Mouse (Mus musculus): ENCODE results near the gene Nabp2.

The Nabp2 gene

DNA sequence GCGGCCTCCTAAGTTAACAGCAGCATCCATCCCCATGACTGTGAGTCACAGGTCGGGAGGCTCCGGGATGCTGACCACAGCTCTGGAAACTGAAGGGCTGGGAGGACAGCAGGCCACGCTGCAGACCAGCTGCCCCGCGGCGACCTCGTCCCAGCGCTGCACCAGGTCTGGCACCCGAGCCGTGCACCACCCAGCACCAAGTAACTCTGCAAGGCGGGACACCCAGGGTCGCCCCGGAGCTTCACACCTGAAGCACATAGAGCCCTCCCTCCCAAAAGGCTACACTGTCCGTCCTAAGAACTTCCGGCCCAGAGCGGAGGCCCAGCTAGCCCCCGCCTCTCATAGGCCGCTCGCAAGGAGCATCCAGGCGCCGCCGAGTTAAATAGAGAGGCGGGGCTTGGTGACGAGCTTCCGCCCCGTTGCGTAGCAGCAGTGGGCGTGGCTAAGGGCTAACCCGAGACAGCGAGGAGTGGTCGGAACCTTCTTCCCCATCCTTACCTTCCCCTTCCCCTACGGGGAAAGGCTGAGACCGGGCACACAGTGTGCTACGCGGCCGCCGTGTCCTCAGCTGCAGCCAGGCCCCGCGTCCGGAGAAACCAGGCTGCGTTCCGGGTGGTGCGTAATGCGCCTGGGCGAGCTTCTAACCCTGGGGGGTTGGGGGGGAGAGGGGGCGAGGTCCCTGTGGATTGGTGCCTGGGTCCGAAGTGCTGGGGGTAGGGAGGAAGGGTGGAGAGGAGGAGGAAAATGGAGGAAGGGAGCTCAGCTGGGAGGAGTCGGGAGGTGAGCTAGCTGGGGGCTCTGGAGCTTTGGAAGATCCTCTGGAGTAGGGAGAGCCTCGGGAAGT, at the start of gene Nabp2, which contains the start of gene Rnf41:
Gene Nabp2 (minus strand): TSS at position 282 of the 844 bp plus-strand sequence.
Gene Rnf41 (plus strand): TSS at position 447 of the 844 bp plus-strand sequence.
- DNase-seq (ENCODE audit: low spot score in 2 of 2): peak; percentile 97 to 98

DNA sequence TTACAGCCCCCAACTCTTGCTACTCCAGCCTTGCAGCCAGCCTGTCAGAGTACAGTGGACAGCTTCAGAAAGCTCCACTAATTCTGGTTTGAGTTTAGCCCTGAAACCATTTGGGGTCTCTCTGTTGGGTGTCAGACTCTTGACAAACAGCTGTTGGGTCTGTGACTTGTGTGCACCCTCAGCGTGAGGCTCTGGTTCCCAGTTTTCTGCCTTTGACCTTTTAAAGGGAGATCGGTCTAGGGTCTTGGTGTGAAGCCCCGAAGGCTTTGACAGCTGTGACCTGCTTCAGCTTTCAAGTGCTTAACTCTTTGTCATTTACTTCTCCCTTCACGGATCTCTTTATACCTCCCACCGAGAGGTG, 49.0 kb upstream of the Nabp2 start:
- DNase-seq (ENCODE audit: low spot score in 2 of 2): no peak

DNA sequence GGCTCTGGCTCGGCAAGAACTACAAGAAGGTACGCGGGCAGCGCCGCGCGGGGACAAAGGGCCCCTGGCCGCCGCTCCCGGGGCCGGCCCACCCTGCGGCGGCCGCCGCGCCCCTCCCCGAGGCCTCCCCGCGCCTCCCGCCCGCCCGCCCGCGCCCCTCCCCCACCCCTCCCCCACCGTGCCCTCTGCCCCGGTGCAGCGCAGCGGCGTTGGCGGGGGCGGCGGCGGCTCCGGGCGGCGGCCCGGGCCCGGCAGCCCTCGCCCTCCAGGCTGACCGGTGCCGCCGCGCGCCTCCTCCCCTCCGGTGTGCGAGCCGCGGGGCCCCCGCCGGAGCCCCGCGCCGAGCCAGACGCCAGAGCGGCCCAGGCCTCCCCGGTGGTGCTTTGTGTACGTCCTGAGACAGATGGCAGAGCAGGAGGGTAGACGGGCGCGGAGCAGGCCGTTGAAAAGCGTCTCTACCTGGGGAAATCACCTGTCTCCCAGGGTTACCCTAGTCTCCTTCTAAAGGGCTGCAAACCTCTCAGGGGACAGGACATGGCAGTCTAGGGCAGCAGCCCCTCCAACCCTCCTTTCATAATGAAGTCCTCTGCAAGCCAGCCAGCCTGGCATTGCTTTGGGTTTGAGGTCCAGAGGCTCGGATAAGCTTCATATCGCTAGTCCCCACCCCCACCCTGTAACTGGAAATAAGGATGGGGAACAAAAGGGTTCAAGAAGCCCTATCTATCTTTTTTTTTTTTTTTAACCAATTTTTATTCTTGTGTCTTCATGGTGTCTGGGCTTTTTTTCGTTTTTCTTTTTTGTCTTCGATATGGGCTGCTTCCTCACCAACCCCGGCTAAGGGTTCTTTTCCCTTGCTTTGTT, 48.3 kb upstream of the Nabp2 start:
- peak in 1 of 2 experiments; percentile 47 for DNase-seq (ENCODE audit: low spot score in 2 of 2)

DNA sequence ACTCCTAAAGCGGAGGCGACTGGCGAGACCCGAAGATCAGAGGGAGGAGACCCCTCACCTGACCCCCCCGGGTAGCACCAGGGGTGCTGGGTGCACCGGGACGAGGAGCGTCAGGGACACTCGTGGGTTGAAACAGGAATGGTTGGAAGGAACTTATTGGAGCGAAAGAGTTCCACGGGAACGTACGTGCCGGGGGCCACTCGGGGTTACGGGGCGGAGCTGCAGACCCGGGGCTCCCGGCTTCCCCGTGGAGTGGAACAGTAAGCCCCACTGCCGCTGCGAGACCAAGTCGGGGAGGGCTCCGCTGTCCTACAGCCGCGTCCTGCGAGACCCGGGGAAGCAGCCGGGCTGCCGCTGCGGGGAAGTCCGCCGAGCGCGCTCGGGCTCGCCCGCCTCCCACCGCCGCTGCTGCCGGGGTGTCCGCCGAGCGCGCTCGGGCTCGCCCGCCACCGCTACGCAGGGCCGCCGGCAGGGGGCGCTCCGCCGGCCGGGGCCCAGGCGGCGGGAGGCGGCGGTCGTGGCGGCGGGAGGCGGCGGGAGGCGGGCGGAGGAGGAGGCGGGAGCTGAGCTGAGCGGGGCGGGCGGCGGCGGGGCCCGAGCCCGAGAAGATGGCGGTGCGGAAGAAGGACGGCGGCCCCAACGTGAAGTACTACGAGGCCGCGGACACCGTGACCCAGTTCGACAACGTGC, 47.6 kb upstream of the Nabp2 start, which contains the start of gene Smarcc2:
Gene Smarcc2 (plus strand): TSS at position 530 of the 690 bp plus-strand sequence.
- peak; percentile 85 to 90 for DNase-seq (ENCODE audit: low spot score in 2 of 2)

DNA sequence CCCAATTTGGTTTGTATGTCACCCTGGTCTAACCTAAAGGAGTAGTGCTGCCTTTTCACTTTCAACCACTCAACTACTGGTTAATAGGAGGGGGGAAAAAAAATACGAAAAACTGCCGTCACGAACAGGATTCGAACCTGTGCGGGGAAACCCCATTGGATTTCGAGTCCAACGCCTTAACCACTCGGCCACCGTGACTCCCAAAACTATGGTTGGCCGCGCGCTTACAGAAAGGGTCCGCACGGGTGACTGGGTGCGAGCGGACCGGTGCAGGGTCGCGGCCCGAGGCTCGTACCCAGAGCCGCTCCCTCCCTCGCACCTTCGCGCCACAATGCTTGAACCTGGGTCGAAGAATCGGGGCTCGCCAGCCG, 47.0 kb upstream of the Nabp2 start:
- peak; percentile 86 to 91 for DNase-seq (ENCODE audit: low spot score in 2 of 2)

DNA sequence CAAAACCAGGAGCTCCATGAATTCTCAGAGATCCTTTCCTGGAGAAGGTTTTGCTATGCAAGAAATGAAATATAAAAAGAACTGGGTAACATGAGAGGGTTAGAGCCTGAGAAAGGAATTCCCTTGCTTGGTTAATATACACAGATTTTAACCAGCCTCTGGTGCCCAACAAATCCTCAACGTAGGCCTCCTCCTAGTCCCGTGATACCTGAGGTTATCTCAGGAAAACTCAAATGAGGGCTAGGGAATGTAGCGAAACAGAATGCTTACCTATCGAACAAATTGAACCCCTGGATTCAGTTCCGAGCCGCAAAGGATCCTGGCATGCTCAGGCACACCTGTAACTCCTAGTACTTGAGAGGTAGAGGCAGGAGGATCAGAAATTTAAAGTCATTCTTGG, 46.4 kb upstream of the Nabp2 start:
- no peak for DNase-seq (ENCODE audit: low spot score in 2 of 2)

DNA sequence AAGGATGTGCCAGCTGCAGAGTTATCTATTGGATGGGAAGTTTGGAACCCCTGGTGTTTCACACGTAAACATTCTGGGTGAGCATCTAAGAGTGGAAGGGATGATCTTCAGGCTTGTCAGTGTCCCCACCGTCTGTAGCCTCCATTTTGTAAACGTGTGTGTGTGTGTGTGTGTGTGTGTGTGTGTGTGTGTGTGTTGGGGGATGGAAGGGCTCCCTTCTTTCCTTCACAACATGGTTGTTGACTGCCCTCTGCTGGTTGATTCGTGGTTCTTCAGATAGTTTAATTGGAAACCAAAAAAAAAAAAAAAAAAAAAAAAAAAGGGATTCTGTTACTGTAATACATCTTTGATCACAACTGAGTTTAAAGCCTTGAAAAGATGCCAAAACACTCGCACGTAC, 44.0 kb upstream of the Nabp2 start:
- peak; percentile 77 to 84 for DNase-seq (ENCODE audit: low spot score in 2 of 2)

DNA sequence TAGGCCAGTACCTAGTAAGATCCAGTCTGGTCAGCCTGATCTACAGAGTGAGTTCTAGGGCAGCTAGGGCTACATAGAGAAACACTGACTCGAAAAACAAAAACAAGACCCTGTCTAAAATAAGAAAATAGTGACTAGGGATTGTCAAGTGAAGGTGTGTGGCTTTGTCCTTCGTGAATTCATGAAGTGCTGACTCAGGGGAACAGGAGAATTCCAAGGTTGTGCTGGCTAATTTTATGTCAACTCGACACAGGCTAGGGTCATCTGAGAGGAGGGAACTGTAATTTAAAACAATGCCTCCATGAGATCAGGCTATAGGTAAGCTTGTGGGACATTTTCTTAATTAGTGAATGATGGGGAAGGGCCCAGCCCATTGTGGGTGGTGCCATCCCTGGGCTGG, 43.2 kb upstream of the Nabp2 start:
- DNase-seq (ENCODE audit: low spot score in 2 of 2): no peak

DNA sequence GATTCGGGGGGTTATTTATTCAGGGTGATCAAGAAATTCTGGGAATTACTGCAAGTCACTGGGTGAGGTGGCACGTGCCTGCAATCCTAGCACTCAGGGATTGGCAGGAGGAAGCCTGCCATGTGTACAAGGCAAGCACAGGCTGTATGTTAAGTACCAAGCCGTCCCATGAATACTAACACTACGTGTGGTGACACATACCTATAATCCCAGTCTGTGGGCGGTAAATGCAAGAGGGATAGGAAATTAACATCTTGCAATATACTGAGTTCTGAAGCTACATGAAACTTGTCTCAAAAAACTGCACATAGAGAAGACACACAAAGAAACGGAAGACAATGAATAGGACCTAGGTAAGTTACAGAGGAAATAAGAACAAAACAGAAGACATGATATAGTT, 39.7 kb upstream of the Nabp2 start:
- no peak for DNase-seq (ENCODE audit: low spot score in 2 of 2)

DNA sequence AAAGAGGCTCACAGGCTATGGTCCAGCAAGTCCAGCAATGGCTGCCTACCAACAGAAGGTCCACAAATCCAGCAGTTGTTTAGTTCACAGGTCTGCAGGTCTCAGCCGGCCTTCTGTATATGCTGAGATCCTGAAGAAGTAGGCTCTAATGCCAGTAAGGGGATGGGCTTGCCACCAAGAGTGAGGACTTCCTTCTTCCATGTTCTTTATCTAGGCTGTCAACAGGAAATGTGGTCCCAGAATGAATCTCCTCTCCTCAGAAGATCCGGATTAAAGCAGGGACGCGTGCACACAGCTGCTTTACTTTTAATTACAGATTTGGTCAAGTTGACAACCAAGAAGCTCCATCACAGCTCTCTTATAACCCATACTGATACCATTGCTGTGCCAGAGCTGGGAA, 34.1 kb upstream of the Nabp2 start:
- no peak for DNase-seq (ENCODE audit: low spot score in 2 of 2)

DNA sequence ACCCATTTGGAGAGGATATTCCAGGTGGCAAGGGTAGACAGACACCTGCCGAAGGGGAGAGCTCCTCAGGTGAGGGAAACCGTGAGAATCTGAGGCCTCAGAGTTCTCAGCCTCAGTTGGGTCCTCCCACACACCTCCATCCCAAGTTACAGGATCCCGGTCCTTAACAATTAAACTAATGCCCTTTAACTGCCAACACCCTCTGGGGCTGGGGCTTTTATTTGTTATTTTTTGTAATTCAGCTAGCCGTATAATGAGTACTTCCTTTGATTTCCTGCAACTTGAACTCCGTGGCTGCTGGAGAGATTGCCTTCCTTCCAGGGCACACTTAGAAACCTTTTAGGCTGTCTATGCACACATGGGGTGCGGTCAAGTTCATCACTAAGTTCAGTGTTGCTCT, 33.1 kb upstream of the Nabp2 start:
- DNase-seq (ENCODE audit: low spot score in 2 of 2): no peak

DNA sequence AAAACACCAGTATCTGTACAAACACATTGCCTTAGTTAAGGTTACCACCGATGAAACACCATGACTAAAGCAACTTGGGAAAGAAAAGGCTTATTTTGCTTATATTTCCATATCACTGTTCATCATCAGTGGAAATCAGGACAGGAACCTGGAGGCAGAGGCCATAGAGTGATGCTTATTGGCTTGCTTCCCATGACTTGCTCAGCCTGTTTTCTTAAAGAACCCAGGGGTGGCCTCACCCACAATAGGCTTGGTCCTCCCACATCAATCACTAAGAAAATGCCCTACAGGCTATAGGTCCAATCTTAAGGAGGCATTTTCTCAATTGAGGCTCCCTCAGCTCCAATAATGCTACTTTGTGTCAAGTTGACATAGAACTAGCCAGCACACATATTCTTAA, 31.4 kb upstream of the Nabp2 start:
- DNase-seq (ENCODE audit: low spot score in 2 of 2): no peak

DNA sequence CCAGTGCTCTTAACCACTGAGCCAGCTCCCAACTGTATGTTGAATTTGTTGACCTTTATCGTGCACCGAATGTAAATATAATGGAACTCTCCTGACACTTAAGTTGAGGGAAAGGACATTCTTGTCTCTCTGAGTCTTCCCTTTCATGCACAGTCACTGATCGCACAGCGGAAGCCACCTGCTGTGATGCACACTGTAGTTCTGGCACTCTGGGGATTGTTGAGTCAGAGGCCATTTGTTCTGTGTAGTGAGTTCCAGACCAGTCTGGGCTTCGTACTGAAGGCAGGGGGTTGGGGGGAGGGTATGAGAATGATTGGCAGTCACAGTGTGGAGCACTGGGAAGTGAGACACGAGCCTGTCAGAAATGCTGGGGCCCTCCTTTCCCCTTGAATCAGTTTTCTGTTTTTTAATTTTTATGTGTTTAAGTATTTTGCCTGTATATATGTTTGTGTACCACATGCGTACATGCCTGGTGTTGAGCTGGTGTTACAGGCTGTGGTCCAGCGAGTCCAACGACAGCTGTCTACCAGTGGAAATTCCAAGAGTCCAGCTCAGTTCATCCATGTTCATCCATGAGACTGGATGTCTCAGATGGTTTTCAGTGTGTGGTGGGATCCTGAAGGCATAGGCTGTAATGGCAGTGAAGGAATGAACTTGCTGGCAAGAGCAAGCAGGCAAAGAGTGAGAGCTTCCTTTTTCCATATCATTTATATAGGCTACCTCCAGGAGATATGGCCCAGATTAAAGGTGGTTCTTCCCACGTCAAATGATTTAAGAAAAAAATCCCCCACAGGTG, 30.2 kb upstream of the Nabp2 start:
- DNase-seq (ENCODE audit: low spot score in 2 of 2): no peak

DNA sequence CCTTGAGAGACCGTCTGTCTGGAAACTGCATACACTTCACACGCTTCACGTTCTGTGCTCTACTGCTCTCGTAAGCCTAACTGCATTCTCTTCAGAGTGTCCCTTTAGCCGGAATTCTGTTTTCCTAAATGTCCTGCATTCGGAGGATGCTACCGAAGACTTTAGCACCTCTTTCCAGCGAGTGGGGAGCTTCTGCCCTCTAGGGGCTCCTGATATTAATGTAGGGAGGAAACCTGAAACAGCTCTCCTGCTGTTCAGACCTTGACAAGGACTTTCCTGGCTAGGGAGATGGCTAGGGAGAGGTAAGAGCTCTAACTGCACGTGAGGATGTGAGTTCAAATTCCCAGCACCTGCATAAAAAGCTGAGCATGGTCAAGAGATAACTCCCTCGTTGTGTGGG, 29.1 kb upstream of the Nabp2 start:
- no peak for DNase-seq (ENCODE audit: low spot score in 2 of 2)

DNA sequence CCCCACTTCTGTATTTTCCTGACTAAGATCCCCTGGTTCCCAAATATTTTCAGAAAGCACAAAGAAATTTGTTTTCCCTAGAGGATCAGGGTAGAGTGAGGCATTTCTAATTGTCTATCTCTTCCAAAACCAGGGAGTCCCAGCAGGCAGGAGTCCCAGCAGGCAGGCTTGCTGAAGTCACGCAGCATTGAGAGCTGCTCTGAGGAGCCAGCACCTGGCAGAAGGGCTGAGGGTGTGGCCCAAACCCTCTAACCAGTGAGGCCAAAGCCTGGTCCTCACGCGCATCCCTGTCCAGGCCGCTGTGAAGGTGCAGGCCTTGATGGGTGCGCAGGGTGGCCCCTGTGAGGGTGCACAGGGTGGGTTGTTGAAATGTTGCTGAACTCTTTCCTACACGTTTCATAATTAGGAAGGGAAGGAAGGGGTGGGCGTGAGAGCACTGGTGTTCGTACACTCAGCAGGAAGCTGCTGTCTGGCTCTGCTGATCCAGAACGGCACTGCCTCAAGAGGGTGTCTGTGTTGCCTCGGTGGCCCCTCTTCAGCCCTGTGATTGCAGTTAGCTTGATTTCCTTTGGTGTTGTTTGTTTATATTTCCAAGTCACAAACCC, 27.5 kb upstream of the Nabp2 start:
- DNase-seq (ENCODE audit: low spot score in 2 of 2): no peak

DNA sequence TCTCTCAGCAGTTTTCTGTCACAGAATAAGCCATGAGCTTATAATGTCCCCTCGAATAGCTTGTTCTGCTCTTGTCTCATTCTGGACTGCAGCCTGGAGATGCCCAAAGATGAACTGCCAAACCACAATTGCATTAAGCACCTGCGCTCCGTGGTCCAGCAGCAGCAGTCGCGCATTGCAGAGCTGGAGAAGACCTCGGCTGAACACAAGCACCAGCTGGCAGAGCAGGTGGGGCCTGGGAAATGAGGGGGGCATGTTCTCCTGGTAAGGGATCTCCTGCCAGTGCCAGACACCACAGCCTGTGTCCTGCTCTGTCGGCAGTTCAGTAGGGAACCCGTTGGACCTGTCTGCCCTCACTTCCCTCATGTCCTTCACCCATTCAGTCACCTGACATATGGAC, 25.1 kb upstream of the Nabp2 start:
- DNase-seq (ENCODE audit: low spot score in 2 of 2): no peak

DNA sequence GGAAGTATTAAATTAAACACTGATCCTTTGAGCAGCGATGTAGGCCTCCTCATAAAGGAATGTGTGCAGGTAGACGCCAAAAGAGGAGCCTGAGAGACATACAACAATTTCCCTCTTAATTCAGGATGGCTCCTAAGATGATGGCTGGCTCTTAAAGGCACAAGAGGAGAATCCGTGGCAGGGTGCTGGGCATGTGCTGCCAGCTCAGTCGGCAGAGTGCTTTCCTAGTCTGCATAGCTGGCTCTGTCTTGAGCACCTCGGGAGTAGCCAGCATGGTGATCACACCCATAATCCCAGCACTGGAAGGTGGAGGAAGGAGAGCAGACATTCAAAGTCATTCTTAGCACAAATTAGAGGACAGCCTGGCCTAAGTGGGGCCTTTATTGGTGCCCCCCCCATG, 24.6 kb upstream of the Nabp2 start:
- no peak for DNase-seq (ENCODE audit: low spot score in 2 of 2)

DNA sequence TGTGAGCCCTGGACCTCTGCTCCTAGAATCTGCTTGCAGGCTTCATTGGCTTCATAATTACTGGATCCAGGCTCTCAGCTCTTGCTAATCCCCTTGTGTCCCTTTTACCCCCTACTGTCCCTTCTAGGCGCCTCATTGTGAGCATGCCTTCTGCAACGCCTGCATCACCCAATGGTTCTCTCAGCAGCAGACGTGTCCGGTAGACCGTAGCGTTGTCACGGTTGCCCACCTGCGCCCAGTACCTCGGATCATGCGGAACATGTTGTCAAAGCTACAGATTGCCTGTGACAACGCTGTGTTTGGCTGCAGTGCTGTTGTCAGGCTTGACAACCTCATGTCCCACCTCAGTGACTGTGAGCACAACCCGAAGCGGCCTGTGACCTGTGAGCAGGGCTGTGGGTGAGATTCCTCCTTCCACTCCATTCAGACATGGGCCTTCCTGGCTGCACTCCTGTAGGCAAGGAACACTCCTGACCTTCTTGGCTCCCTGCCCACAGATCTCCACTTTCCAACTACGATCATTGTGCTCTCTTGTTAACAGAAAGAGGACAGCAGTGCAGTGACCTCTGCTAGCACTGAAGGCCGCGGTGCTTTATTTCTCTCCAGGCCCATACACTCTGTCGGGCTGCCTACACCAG, 24.0 kb upstream of the Nabp2 start:
- peak; percentile 57 to 62 for DNase-seq (ENCODE audit: low spot score in 2 of 2)

DNA sequence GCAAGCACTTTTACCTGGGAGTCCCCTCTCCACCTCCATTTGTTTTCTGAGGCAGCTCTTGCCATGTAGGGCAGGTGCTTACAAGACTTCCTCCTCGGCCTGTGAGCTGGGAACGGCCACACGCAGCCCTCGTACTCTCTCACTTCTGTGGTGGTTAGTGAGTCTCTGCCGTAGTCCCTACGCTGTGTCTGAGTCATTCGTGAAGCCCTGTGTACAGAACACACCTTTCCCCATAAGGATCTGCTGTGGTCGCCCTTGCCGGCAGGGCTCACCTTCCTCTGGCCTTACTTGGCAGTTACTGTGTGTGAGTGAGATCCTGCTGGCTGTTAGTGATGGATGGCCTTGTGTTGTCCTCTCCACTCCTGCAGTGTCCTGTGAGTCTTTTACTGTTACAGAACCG, 23.4 kb upstream of the Nabp2 start:
- DNase-seq (ENCODE audit: low spot score in 2 of 2): no peak

DNA sequence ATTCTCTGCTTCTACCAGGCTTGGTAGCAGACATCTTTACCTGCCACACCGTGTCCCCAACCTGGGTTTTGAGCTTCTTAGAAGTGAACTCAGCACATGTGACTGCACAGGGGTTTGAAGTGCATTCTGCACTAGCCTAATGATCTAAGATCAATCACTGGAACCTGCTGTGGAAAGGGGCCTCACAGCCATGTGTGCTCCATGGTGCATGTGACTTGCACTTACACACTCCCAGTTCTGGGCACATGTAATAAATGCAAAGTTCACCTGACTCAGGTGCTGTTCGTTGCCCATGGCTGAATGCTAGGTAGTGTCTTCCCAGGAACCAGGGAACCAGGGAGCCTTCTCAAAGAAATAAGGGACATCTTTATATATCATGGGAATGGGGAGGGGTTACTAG, 22.1 kb upstream of the Nabp2 start:
- DNase-seq (ENCODE audit: low spot score in 2 of 2): no peak

DNA sequence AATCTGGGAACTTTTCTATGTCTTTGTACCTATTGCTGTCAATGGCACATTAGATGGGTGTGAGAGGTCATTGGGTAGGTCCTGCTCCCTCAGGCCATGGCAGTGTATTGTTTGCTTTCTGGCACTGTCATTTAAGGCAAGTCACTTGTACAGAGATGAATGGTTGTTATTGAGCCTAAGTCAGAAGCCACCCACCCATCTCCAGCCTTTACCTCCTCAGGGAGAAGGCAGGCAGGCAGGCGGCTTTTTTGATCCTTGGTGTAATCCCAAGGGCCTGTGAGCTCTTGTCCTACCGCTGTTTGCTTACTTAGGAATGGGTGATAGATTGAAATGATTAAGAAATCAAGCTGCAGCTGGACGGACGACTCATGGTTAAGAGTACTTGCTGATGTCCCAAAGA, 18.2 kb upstream of the Nabp2 start:
- DNase-seq (ENCODE audit: low spot score in 2 of 2): no peak
